Mouse (Mus musculus) C2C12 (cell line): ENCODE measurements around the gene S100a4. TPM values are rescaled to one million over a fixed set of nuclear protein-coding genes. Genes with fewer than 3 reads are reported as not detected.
A peak's percentile ranks its signal among the peaks of the same experiment; 100 is the strongest.

Experiments used
- H3K27me3 ChIP-seq: one replicate; pipeline ENCODE4 v1.6.1; 2011; ENCODE audit not compliant: control insufficient read depth, insufficient read depth, insufficient read length
- H3K36me3 ChIP-seq: one replicate; pipeline ENCODE4 v1.6.1; 2011; ENCODE audit not compliant: control insufficient read depth, insufficient read depth
- H3K4me3 ChIP-seq: one replicate; pipeline ENCODE4 v1.5.1; 2011; ENCODE audit warnings: mild to moderate bottlenecking, control low read depth; ENCODE audit not compliant: poor library complexity, insufficient read depth, severe bottlenecking
- H3K79me2 ChIP-seq: one replicate; pipeline ENCODE4 v1.6.1; 2011; ENCODE audit not compliant: control insufficient read depth, insufficient read depth
- H3K79me3 ChIP-seq: one replicate; pipeline ENCODE4 v1.6.1; 2011; ENCODE audit warnings: low read depth, control low read depth
- H3ac ChIP-seq: one replicate; pipeline ENCODE3; 2011; ENCODE audit warnings: low read depth; ENCODE audit not compliant: control insufficient read depth, insufficient read length
- CEBPB ChIP-seq: IDR thresholded peaks from one replicate; pipeline ENCODE4 v1.6.1; 2011; ENCODE audit warnings: low read depth, mild to moderate bottlenecking, control low read depth, moderate library complexity
- CTCF ChIP-seq: IDR thresholded peaks from one replicate; pipeline ENCODE4 v1.5.1; 2011; ENCODE audit not compliant: control insufficient read depth, insufficient read depth, insufficient read length
- FOSL1 ChIP-seq: IDR thresholded peaks from one replicate; pipeline ENCODE4 v1.8.0; 2011; ENCODE audit warnings: mild to moderate bottlenecking, low read length; ENCODE audit not compliant: poor library complexity, insufficient read depth, severe bottlenecking
- MAX ChIP-seq: IDR thresholded peaks from one replicate; pipeline ENCODE4 v1.6.1; 2011; ENCODE audit warnings: mild to moderate bottlenecking, control low read depth
- MYOD1 ChIP-seq: IDR thresholded peaks from one replicate; pipeline ENCODE4 v1.6.1; 2011; ENCODE audit warnings: low read depth; ENCODE audit not compliant: control insufficient read depth, insufficient read length
- MYOG ChIP-seq: IDR thresholded peaks from one replicate; pipeline ENCODE4 v1.6.1; 2011; ENCODE audit not compliant: control insufficient read depth, insufficient read length; ENCODE audit errors: extremely low read depth
- USF1 ChIP-seq: IDR thresholded peaks from one replicate; pipeline ENCODE4 v1.6.1; 2011; ENCODE audit warnings: low read depth, mild to moderate bottlenecking, control low read depth, moderate library complexity
- polyA plus RNA-seq: library from polyadenylated mRNA; unstranded; fragments of >200 nt; fragmentation: generic; extraction: Trizol; gene quantifications from one replicate; pipeline ENCODE4 v1.2.1, GENCODE M21; 2012; ENCODE audit warnings: missing spikeins

S100a4 gene
- polyA plus RNA-seq, 1 experiment, result 11,980 TPM

- Histone ChIP-seq H3K4me3 (no peak overlapping the region), H3K36me3 (no peaks in the 10 kb centered on the region), H3K27me3 (no peaks in the 10 kb centered on the region), H3K79me2 (no peaks in the 10 kb centered on the region), H3K79me3 (no peaks in the 10 kb centered on the region), H3ac (no peak overlapping the region)
- TF ChIP-seq MYOD1 (peak; percentile 52), CEBPB (no peak), MYOG (no peak), FOSL1 (no peak), CTCF (no peak), MAX (peak; percentile 91), USF1 (peak; percentile 48)
These were observed 27.1 kb upstream of the S100a4 start for GRCm38 (mm10) chr3:90576351-90577001.

- H3K36me3 ChIP-seq, result no peaks in the 10 kb centered on the region
- H3K27me3 ChIP-seq, result no peaks in the 10 kb centered on the region
- H3K79me2 ChIP-seq, result no peaks in the 10 kb centered on the region
- H3K79me3 ChIP-seq, result no peaks in the 10 kb centered on the region
- H3K4me3 ChIP-seq, result no peak overlapping the region
- no peak overlapping the region for H3ac ChIP-seq
- no peak for TF ChIP-seq CTCF
- no peak for TF ChIP-seq MYOD1
- TF ChIP-seq MAX, result no peak
- no peak for TF ChIP-seq FOSL1
These were observed 24.1 kb upstream of the S100a4 start for GRCm38 (mm10) chr3:90579433-90579832.

GRCm38 (mm10) chr3:90581141-90581540, 22.4 kb upstream of the S100a4 start:
- Histone ChIP-seq H3K79me2 (no peaks in the 10 kb centered on the region), H3ac (no peak overlapping the region), H3K4me3 (no peak overlapping the region), H3K36me3 (no peaks in the 10 kb centered on the region), H3K79me3 (no peaks in the 10 kb centered on the region), H3K27me3 (no peaks in the 10 kb centered on the region)
- no peak for TF ChIP-seq MAX
- no peak for TF ChIP-seq MYOD1
- no peak for TF ChIP-seq MYOG
- TF ChIP-seq CEBPB, result no peak
- TF ChIP-seq FOSL1, result no peak
- no peak for TF ChIP-seq CTCF
- no peak for TF ChIP-seq USF1

GRCm38 (mm10) chr3:90582156-90582555, 21.4 kb upstream of the S100a4 start:
- no peaks in the 10 kb centered on the region for H3K79me3 ChIP-seq

GRCm38 (mm10) chr3:90582556-90582955, 21.0 kb upstream of the S100a4 start:
- Histone ChIP-seq H3K79me3 (no peaks in the 10 kb centered on the region), H3K36me3 (no peaks in the 10 kb centered on the region), H3ac (no peak overlapping the region), H3K79me2 (no peaks in the 10 kb centered on the region), H3K4me3 (no peak overlapping the region), H3K27me3 (no peaks in the 10 kb centered on the region)
- no peak for TF ChIP-seq FOSL1
- TF ChIP-seq CEBPB, result no peak
- TF ChIP-seq USF1, result no peak
- TF ChIP-seq MAX, result no peak
- TF ChIP-seq MYOD1, result no peak
- no peak for TF ChIP-seq CTCF
- TF ChIP-seq MYOG, result no peak

More at GRCm38 (mm10) chr3:90582156-90582555, 21.4 kb upstream of the S100a4 start:
- Histone ChIP-seq H3K4me3 (no peak overlapping the region), H3ac (no peak overlapping the region), H3K36me3 (no peaks in the 10 kb centered on the region), H3K27me3 (no peaks in the 10 kb centered on the region), H3K79me2 (no peaks in the 10 kb centered on the region)
- no peak for TF ChIP-seq MYOG
- TF ChIP-seq CEBPB, result no peak
- no peak for TF ChIP-seq FOSL1
- TF ChIP-seq MAX, result no peak
- TF ChIP-seq CTCF, result no peak
- no peak for TF ChIP-seq MYOD1
- no peak for TF ChIP-seq USF1

GRCm38 (mm10) chr3:90583893-90584292, 19.7 kb upstream of the S100a4 start:
- Histone ChIP-seq H3ac (no peak overlapping the region), H3K4me3 (no peak overlapping the region), H3K79me2 (no peaks in the 10 kb centered on the region), H3K36me3 (no peaks in the 10 kb centered on the region), H3K27me3 (no peaks in the 10 kb centered on the region), H3K79me3 (no peaks in the 10 kb centered on the region)
- TF ChIP-seq CEBPB (no peak), FOSL1 (no peak), MYOG (no peak), CTCF (no peak), MAX (no peak), USF1 (no peak), MYOD1 (no peak)
